Mouse (Mus musculus): ENCODE measurements around the gene Tom1l2.

DNA sequence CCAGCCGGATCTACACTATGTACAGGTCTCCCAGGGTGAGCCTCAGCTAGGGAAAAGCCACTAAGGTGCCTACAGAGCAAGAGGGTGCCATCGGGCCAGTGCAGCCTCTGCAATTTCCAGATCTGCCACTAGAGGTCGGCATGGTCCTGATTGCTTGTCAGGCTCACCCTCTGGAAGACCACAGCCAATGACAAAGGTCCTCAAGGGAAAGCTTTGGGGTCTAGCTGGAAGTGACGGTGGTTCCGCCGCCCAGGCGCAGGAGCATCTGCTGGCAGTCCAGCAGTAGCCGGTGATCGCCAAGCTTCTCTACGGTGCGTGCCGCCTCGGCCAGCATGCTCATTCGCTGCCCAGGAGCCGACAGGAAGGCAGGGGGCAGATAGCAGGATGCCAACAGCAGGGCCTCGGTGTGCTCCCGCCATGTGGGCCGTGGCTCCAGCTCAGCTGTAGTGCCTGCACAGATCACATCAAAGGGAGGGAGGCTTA is 153.0 kb downstream of the Tom1l2 start:
- TF ChIP-seq CTCF (IDR thresholded peaks at IDR 0.05; ENCODE audit: low read depth) (peak; percentile 99), EP300 (IDR thresholded peaks at IDR 0.05; ENCODE audit: low read depth) (no peak)
